Mouse (Mus musculus): ENCODE measurements at regions not wholly inside any gene's neighbourhood (a gene's known extent, or its start where the extent isn't known, plus 50 kb on each side); places are given as distances from the start of the nearest gene placed in this dataset.

DNA sequence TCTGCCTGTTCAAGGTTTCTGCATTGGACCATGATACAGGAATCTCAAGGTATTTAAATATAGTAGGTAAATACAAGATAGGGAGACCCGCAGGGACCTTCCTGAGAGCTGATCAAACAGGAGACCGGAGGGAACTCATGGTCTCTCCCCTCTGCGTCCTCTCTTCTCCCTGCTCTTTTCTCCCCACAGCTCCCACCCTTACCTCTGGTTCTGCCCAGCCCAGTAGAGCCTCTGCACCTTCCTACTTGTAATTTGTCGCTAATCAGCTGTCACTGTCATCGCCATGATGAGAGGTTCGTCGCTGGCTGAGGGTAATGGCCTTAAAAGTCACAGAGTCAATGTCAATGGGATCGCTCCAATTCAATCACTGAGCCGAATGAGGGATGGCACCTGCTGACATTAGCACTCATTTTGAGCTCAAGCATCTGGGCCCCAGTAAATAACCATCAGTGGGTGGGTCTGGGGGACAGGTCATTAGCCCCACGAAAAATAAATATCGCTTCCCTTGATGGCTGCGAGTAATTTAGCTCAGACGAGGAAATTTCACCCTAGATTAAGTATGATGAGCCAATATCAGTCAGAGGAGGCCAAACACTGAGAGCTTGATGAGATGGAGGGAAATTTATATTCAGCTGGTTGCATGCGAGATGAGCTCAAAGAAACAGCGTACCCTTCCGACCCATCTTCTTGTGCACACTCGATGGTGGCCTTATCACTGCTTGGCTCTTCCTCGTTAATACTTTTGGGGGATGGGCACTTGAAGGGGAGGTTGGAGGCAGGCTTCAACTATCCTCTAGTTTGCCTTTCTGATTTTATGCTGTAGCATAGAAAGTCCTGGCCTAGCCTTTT, 56.2 kb upstream of the Paqr3 start:
- Histone ChIP-seq H3K4me1 (replicated peaks; ENCODE audit: control insufficient read depth, insufficient read depth) (no peaks in the 10 kb centered on the region), H3K36me3 (ENCODE audit: control insufficient read depth, insufficient read depth, low read length) (no peaks in the 10 kb centered on the region), H3K4me2 (replicated peaks; ENCODE audit: low read depth) (no peak overlapping the region), H3K4me3 (ENCODE audit: low read depth, low read length) (no peak overlapping the region), H3K27ac (replicated peaks) (no peak overlapping the region), H3K9ac (ENCODE audit: low read length) (no peak overlapping the region), H3K27me3 (ENCODE audit: control insufficient read depth, insufficient read depth, low read length) (no peaks in the 10 kb centered on the region), H3K9me3 (ENCODE audit: control insufficient read depth, low read length) (no peaks in the 10 kb centered on the region)
- TF ChIP-seq EP300 (optimal IDR thresholded peaks at IDR 0.05) (no peak), CTCF (IDR thresholded peaks at IDR 0.05; ENCODE audit: low read depth) (no peak)
- 61% methylated on average over 18 of the region's 18 CpGs for WGBS
- no peak for ATAC-seq (ENCODE audit: low FRiP score, low TSS enrichment)
- DNase-seq (ENCODE audit: low spot score) = no peak

GRCm38 (mm10) chr5:97166128-97166883, 54.9 kb upstream of the Paqr3 start:
- Histone ChIP-seq H3K4me2 (replicated peaks; ENCODE audit: low read depth) (no peak overlapping the region), H3K4me3 (ENCODE audit: low read depth, low read length) (no peak overlapping the region), H3K27me3 (ENCODE audit: control insufficient read depth, insufficient read depth, low read length) (no peaks in the 10 kb centered on the region), H3K36me3 (ENCODE audit: control insufficient read depth, insufficient read depth, low read length) (no peaks in the 10 kb centered on the region), H3K4me1 (replicated peaks; ENCODE audit: control insufficient read depth, insufficient read depth) (no peaks in the 10 kb centered on the region), H3K27ac (replicated peaks) (no peak overlapping the region), H3K9me3 (ENCODE audit: control insufficient read depth, low read length) (no peaks in the 10 kb centered on the region), H3K9ac (ENCODE audit: low read length) (no peak overlapping the region)
- TF ChIP-seq CTCF (IDR thresholded peaks at IDR 0.05; ENCODE audit: low read depth) (no peak), EP300 (optimal IDR thresholded peaks at IDR 0.05) (no peak)
- 69% methylated on average over 4 of the region's 4 CpGs for WGBS
- ATAC-seq (ENCODE audit: low FRiP score, low TSS enrichment) = no peak
- no peak for DNase-seq (ENCODE audit: low spot score)

Data from stomach, postnatal 0 days (tissue).